8 mouse cellular contexts compared by ENCODE assay signal in genomic region chr3:108563309-108563708, GRCm38 (mm10). TPM values are rescaled to one million over a fixed set of nuclear protein-coding genes. Genes with fewer than 3 reads are reported as not detected.
A peak's percentile ranks its signal among the peaks of the same experiment; 100 is the strongest.
DNase-seq lines count a peak whose midpoint lies in the region; ATAC-seq and TF ChIP-seq lines count a peak whose summit lies in the region.

No protein-coding gene starts in this region.

- H3K9me3 ChIP-seq in G1E (replicated peaks), result no peaks in the 10 kb centered on the region
- H3K9me3 ChIP-seq in forebrain, embryonic 14.5 days (replicated peaks; ENCODE audit: control insufficient read depth, low read length), result no peaks in the 10 kb centered on the region
- H3K9me3 ChIP-seq in neural tube, embryonic 14.5 days (ENCODE audit: control insufficient read depth, low read length), result no peaks in the 10 kb centered on the region

- peak overlapping the region; percentile 93 for H3K27ac ChIP-seq in forebrain, embryonic 14.5 days (ENCODE audit: low read depth, low read length)
- peak overlapping the region; percentile 90 for H3K27ac ChIP-seq in neural tube, embryonic 14.5 days (ENCODE audit: low read depth, low read length)
- peak overlapping the region; percentile 83 for H3K27ac ChIP-seq in testis, adult 2 months (ENCODE audit: control insufficient read depth, insufficient read depth, low read depth, low read length)

- peak; percentile 26; the same call in 1 of the 2 replicates for ATAC-seq in G1E (ENCODE audit: extremely low read depth, insufficient number of reproducible peaks, low FRiP score, poor library complexity, severe bottlenecking)
- peak; percentile 28 for ATAC-seq in forebrain, embryonic 14.5 days
- ATAC-seq in neural tube, embryonic 14.5 days (ENCODE audit: low read depth), result peak; percentile 17; the same call in 1 of the 2 replicates

- H3K9ac ChIP-seq in forebrain, embryonic 14.5 days (ENCODE audit: low read length), result peak overlapping the region; percentile 54
- H3K9ac ChIP-seq in neural tube, embryonic 14.5 days (replicated peaks; ENCODE audit: low read depth, low read length), result peak overlapping the region; percentile 37

- peak overlapping the region; percentile 84 for H3K4me3 ChIP-seq in G1E (ENCODE audit: low read depth, low read length)
- H3K4me3 ChIP-seq in forebrain, embryonic 14.5 days (ENCODE audit: low read depth, low read length), result peak overlapping the region; percentile 81
- peak overlapping the region; percentile 80 for H3K4me3 ChIP-seq in neural tube, embryonic 14.5 days (ENCODE audit: low read depth, low read length)
- H3K4me3 ChIP-seq in testis, adult 2 months (ENCODE audit: control insufficient read depth, low read depth, low read length), result peak overlapping the region; percentile 98; the same call in 1 of the 2 replicates

- intact Hi-C loops in heart, postnatal 14 days (cut with DNase I), result loop anchor here (2.0 to 10.0 kb wide), 3 partner anchors 121 to 351 kb away; partner anchors contain the start of gene Prpf38b

- peaks cover 42% of the 10 kb centered on the region for H3K4me1 ChIP-seq in G1E (ENCODE audit: insufficient read depth, low read depth, low read length)
- H3K4me1 ChIP-seq in forebrain, embryonic 14.5 days (ENCODE audit: control insufficient read depth, insufficient read depth, low read length), result peaks cover 13% of the 10 kb centered on the region; the same call in 1 of the 2 replicates
- peaks cover 10% of the 10 kb centered on the region; the same call in 1 of the 2 replicates for H3K4me1 ChIP-seq in neural tube, embryonic 14.5 days (ENCODE audit: control insufficient read depth, insufficient read depth, low read length)
- no peaks in the 10 kb centered on the region; the same call in 1 of the 2 replicates for H3K4me1 ChIP-seq in testis, adult 2 months (ENCODE audit: control insufficient read depth, insufficient read depth, low read length)

- WGBS in forebrain, embryonic 14.5 days, result 10% methylated on average over 4 of the region's 4 CpGs
- 6% methylated on average over 4 of the region's 4 CpGs for WGBS in neural tube, embryonic 14.5 days

- H3K36me3 ChIP-seq in G1E (replicated peaks), result peaks cover 26% of the 10 kb centered on the region
- peaks cover 20% of the 10 kb centered on the region for H3K36me3 ChIP-seq in forebrain, embryonic 14.5 days (ENCODE audit: control insufficient read depth, insufficient read depth, low read length)
- H3K36me3 ChIP-seq in neural tube, embryonic 14.5 days (ENCODE audit: control insufficient read depth, insufficient read depth, low read length), result 0 out of 2 replicates have a peak, but pooled peaks cover under 1% of the 10 kb centered on the region
- H3K36me3 ChIP-seq in testis, adult 2 months (ENCODE audit: control insufficient read depth, insufficient read depth, low read length), result no peaks in the 10 kb centered on the region

- TF ChIP-seq CTCF in G1E (IDR thresholded peaks at IDR 0.05; ENCODE audit: low read depth, low read length), result peak; percentile 22
- TF ChIP-seq CTCF in testis, adult 2 months (IDR thresholded peaks at IDR 0.05; ENCODE audit: control insufficient read depth, insufficient read depth, insufficient replicate concordance, low read depth, low read length), result no peak

- H3K27me3 ChIP-seq in G1E (ENCODE audit: insufficient read depth, low read length), result peaks cover 5% of the 10 kb centered on the region
- no peaks in the 10 kb centered on the region for H3K27me3 ChIP-seq in forebrain, embryonic 14.5 days (replicated peaks; ENCODE audit: control insufficient read depth, insufficient read depth, low read length)
- H3K27me3 ChIP-seq in neural tube, embryonic 14.5 days (ENCODE audit: control insufficient read depth, insufficient read depth, low read length), result no peaks in the 10 kb centered on the region
- no peaks in the 10 kb centered on the region for H3K27me3 ChIP-seq in testis, adult 2 months (ENCODE audit: control insufficient read depth, insufficient read depth, low read length)

- TF ChIP-seq POLR2A in testis, adult 2 months (IDR thresholded peaks at IDR 0.05; ENCODE audit: control insufficient read depth, low read depth, low read length), result no peak

- peak overlapping the region; percentile 82 for H3K4me2 ChIP-seq in forebrain, embryonic 14.5 days (ENCODE audit: low read length)
- peak overlapping the region; percentile 79 for H3K4me2 ChIP-seq in neural tube, embryonic 14.5 days (ENCODE audit: low read depth, low read length)

- peak; percentile 69 for DNase-seq in G1E (ENCODE audit: low spot score)
- DNase-seq in cerebellum, adult 11 months, result peak; percentile 71
- peak; percentile 94 for DNase-seq in forebrain, embryonic 14.5 days (ENCODE audit: low spot score)
- DNase-seq in heart, postnatal 14 days, result peak; percentile 79 to 87
- DNase-seq in layer of hippocampus, adult 11-12 months (ENCODE audit: low spot score), result peak; percentile 87
- peak; percentile 84 to 86 for DNase-seq in lung, adult 18-20 months

RNA-seq across cellular contexts. Expression of gene Tmem167b, which starts 1.0 kb away (rescaled TPM):
- total RNA-seq in G1E (2014; fragmentation: Nextera tagmentation), result 17.8 and 19.9 TPM in 2 replicates
- 42.3 and 46.8 TPM in 2 replicates for total RNA-seq in G1E (2017)
- polyA plus RNA-seq in G1E (2012), result 2.2 and 2.5 TPM in 2 replicates
- 56.3 and 62.0 TPM in 2 replicates for polyA plus RNA-seq in forebrain, embryonic 14.5 days (2014; fragmentation: Nextera tagmentation; extraction: Ambion mirVana)
- total RNA-seq in heart, postnatal 14 days (2021), result 10 to 100 TPM; 25.4 to 25.6 TPM
- polyA plus RNA-seq in neural tube, embryonic 14.5 days (2014; fragmentation: Nextera tagmentation; extraction: Ambion mirVana), result 47.1 and 57.8 TPM in 2 replicates
- 3.2 and 4.0 TPM in 2 replicates for polyA plus RNA-seq in testis, adult 2 months (2012; rRNA removed)

RNA-seq across cellular contexts. Expression of gene Taf13, which starts 8.2 kb away (rescaled TPM):
- total RNA-seq in G1E (2014; fragmentation: Nextera tagmentation) (14.3 and 14.4 TPM in 2 replicates), G1E (2017) (21.6 and 22.2 TPM in 2 replicates)
- polyA plus RNA-seq in G1E (2012), result 0.39 and 1.1 TPM in 2 replicates
- polyA plus RNA-seq in forebrain, embryonic 14.5 days (2014; fragmentation: Nextera tagmentation; extraction: Ambion mirVana), result 51.8 and 54.1 TPM in 2 replicates
- total RNA-seq in heart, postnatal 14 days (2021), result 10 to 100 TPM; 17.3 to 17.8 TPM
- polyA plus RNA-seq in neural tube, embryonic 14.5 days (2014; fragmentation: Nextera tagmentation; extraction: Ambion mirVana), result 42.0 and 56.9 TPM in 2 replicates
- polyA plus RNA-seq in testis, adult 2 months (2012; rRNA removed), result 7.3 and 12.1 TPM in 2 replicates

RNA-seq across cellular contexts. Expression of gene 5330417C22Rik, which starts 27.0 kb away (rescaled TPM):
- total RNA-seq in G1E (2014; fragmentation: Nextera tagmentation) (not detected in 2 replicates), G1E (2017) (under 0.01 and 0.06 TPM in 2 replicates)
- polyA plus RNA-seq in G1E (2012), result not detected in 2 replicates
- polyA plus RNA-seq in forebrain, embryonic 14.5 days (2014; fragmentation: Nextera tagmentation; extraction: Ambion mirVana), result 8.7 and 12.2 TPM in 2 replicates
- under 1 TPM; 0.24 to 0.81 TPM for total RNA-seq in heart, postnatal 14 days (2021)
- polyA plus RNA-seq in neural tube, embryonic 14.5 days (2014; fragmentation: Nextera tagmentation; extraction: Ambion mirVana), result 13.9 and 22.1 TPM in 2 replicates
- polyA plus RNA-seq in testis, adult 2 months (2012; rRNA removed), result 144 and 149 TPM in 2 replicates

RNA-seq across cellular contexts. Expression of gene Wdr47, which starts 27.8 kb away (rescaled TPM):
- total RNA-seq in G1E (2014; fragmentation: Nextera tagmentation) (4.4 and 7.6 TPM in 2 replicates), G1E (2017) (10.3 and 11.2 TPM in 2 replicates)
- 1.2 and 1.6 TPM in 2 replicates for polyA plus RNA-seq in G1E (2012)
- polyA plus RNA-seq in forebrain, embryonic 14.5 days (2014; fragmentation: Nextera tagmentation; extraction: Ambion mirVana), result 87.8 and 112 TPM in 2 replicates
- 1 to 10 TPM; 8.9 to 9.0 TPM for total RNA-seq in heart, postnatal 14 days (2021)
- 113 and 114 TPM in 2 replicates for polyA plus RNA-seq in neural tube, embryonic 14.5 days (2014; fragmentation: Nextera tagmentation; extraction: Ambion mirVana)
- polyA plus RNA-seq in testis, adult 2 months (2012; rRNA removed), result 11.2 and 14.3 TPM in 2 replicates

RNA-seq across cellular contexts. Expression of gene 1700013F07Rik, which starts 29.4 kb away (rescaled TPM):
- total RNA-seq in G1E (2014; fragmentation: Nextera tagmentation) (not detected in 2 replicates), G1E (2017) (not detected in 2 replicates)
- not detected in 2 replicates for polyA plus RNA-seq in G1E (2012)
- 1.3 and 2.0 TPM in 2 replicates for polyA plus RNA-seq in forebrain, embryonic 14.5 days (2014; fragmentation: Nextera tagmentation; extraction: Ambion mirVana)
- not detected for total RNA-seq in heart, postnatal 14 days (2021)
- polyA plus RNA-seq in neural tube, embryonic 14.5 days (2014; fragmentation: Nextera tagmentation; extraction: Ambion mirVana), result 1.8 TPM in 1 of 2 replicates, not detected in the other
- polyA plus RNA-seq in testis, adult 2 months (2012; rRNA removed), result 680 and 743 TPM in 2 replicates

Comparison
In these comparisons a context has a peak if more than half of its experiments do, and no peak if none do; other contexts are left out.
1. Peak in every context shown above with its lines: DNase-seq, ATAC-seq, H3K4me3 ChIP-seq and H3K27ac ChIP-seq.